Mouse (Mus musculus) erythroblast, embryonic 14.5 days (primary cell): ENCODE measurements around the gene Rundc3a.

ENCODE experiments used
- GATA1 ChIP-seq: IDR thresholded peaks from 2 replicates; pipeline ENCODE4 v1.6.1; 2012; ENCODE audit warnings: low read length, inconsistent platforms, mixed read lengths
- TAL1 ChIP-seq: IDR thresholded peaks from 3 replicates; pipeline ENCODE4 v1.6.1; 2012; ENCODE audit warnings: low read length, inconsistent platforms, mixed read lengths

DNA sequence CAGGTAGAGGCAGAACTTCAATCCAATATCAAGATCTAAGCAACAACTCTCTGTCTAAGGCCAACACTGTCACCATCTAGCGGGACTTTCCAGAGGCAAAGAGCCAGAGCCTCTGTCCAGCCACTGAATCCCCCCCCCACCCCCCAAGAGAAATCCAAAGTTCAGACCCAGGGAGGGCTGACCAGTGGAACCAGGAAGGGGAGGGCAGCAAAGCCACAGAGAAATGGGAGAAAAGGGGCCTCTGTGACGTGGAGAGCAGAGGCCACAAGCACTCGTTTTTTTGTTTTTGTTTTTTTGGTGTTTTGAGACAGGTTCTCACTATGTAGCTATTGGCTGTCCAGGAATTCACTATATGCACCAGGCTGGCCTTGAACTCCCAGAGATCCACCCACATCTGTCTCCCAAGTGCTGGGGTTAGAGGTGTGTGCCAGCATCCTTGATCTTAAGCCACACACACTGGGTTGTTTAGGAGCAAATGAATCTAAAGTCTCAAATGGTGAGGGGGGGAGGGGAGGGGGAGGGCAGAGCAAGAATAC, 16.7 kb downstream of the Rundc3a start:
- TF ChIP-seq TAL1 = no peak
- no peak for TF ChIP-seq GATA1
